Mouse (Mus musculus): ENCODE data around the gene Poll. TPM values are rescaled to one million over a fixed set of nuclear protein-coding genes. Genes with fewer than 3 reads are reported as not detected.

Gene Poll
- polyA plus RNA-seq, 1 experiment from 2014 or later = 14.3 TPM

DNA sequence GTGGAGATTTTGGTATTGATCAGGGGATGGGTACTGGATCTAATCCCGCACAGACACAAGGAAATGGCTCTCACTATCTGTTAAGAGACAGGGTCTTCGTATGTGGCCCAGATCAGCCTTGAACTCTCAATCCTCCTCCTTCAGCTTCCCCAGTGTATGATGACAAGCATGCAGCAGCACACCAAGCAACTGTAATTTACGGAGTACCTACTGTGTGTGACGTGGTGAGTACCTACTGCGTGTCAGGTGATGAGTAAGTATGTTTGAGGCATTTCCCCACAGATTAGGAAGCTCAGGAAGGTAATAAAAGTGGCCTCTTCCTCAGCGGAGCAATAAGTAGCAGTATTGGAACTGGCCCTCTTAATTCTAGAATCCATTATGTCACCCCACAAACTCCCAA is 35.1 kb upstream of the Poll start:
- no peaks in the 10 kb centered on the region for H3K27me3 ChIP-seq (replicated peaks; ENCODE audit: control insufficient read depth, insufficient read depth, low read length)
- no peak overlapping the region for H3K27ac ChIP-seq (ENCODE audit: low read depth)
- ATAC-seq (replicated peaks; ENCODE audit: low FRiP score, low TSS enrichment, low read depth) (no peak), DNase-seq (ENCODE audit: low spot score) (no peak)
- WGBS = 90% methylated on average over 6 of the region's 6 CpGs
- H3K9ac ChIP-seq (ENCODE audit: low read length) = no peak overlapping the region
- H3K36me3 ChIP-seq (ENCODE audit: control insufficient read depth, insufficient read depth, low read length) = no peaks in the 10 kb centered on the region
- no peaks in the 10 kb centered on the region for H3K9me3 ChIP-seq (ENCODE audit: control insufficient read depth, low read length)
- no peak overlapping the region for H3K4me2 ChIP-seq (ENCODE audit: low read length)
- no peak overlapping the region for H3K4me3 ChIP-seq (ENCODE audit: low read depth, low read length)
- no peaks in the 10 kb centered on the region for H3K4me1 ChIP-seq (replicated peaks; ENCODE audit: control insufficient read depth, insufficient read depth, low read length)

DNA sequence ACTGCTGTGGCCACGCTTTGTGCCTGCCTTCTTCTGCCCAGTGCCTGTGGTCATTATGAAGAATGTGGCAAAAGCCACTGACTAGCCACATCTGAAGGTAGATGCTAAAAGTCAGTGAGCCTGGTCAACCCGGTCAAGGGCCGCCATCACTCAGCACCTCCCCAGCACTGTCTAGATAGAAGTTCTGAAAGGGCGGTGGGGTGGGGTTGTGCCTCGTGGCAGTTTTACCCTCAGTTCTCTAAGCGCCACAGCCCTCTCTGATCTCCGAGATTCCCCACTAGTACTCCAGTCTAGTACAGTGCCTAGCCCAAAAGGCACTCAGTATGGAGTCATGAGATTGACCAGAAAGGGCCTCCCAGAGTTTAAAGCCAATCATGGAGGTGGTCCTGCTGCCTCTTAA is 33.7 kb upstream of the Poll start:
- DNase-seq (ENCODE audit: low spot score) (no peak), ATAC-seq (replicated peaks; ENCODE audit: low FRiP score, low TSS enrichment, low read depth) (no peak)
- 95% methylated on average over 7 of the region's 7 CpGs for WGBS

DNA sequence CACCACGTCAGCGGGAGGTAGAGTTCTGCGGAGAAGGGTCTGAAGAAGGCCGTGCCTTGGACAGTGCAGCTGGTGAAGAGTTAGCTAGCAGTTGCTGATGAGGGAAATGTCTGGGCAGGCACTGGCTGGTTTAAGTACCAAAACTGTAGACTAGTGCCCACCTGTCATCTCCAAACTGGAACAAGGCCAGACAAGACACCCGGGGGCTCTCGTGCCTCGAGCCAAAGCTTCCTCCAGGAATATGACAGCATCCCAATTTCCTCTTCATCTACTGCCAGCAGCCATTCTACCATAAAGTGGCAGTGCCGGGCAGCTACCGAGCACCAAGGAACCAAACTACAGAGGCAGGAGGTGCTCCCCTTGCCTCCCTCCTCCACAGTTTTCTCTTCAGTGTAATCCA is 32.6 kb upstream of the Poll start:
- no peak for ATAC-seq (replicated peaks; ENCODE audit: low FRiP score, low TSS enrichment, low read depth)
- Histone ChIP-seq H3K4me2 (ENCODE audit: low read length) (no peak overlapping the region), H3K4me3 (ENCODE audit: low read depth, low read length) (no peak overlapping the region), H3K9me3 (ENCODE audit: control insufficient read depth, low read length) (no peaks in the 10 kb centered on the region), H3K9ac (ENCODE audit: low read length) (no peak overlapping the region), H3K27me3 (replicated peaks; ENCODE audit: control insufficient read depth, insufficient read depth, low read length) (no peaks in the 10 kb centered on the region), H3K36me3 (ENCODE audit: control insufficient read depth, insufficient read depth, low read length) (no peaks in the 10 kb centered on the region), H3K27ac (ENCODE audit: low read depth) (no peak overlapping the region), H3K4me1 (replicated peaks; ENCODE audit: control insufficient read depth, insufficient read depth, low read length) (no peaks in the 10 kb centered on the region)
- DNase-seq (ENCODE audit: low spot score) = no peak
- WGBS = 89% methylated on average over 9 of the region's 9 CpGs

More for the DNA sequence above, 33.7 kb upstream of the Poll start:
- Histone ChIP-seq H3K4me1 (replicated peaks; ENCODE audit: control insufficient read depth, insufficient read depth, low read length) (no peaks in the 10 kb centered on the region), H3K27me3 (replicated peaks; ENCODE audit: control insufficient read depth, insufficient read depth, low read length) (no peaks in the 10 kb centered on the region), H3K36me3 (ENCODE audit: control insufficient read depth, insufficient read depth, low read length) (no peaks in the 10 kb centered on the region), H3K4me2 (ENCODE audit: low read length) (no peak overlapping the region), H3K27ac (ENCODE audit: low read depth) (no peak overlapping the region), H3K9me3 (ENCODE audit: control insufficient read depth, low read length) (no peaks in the 10 kb centered on the region), H3K4me3 (ENCODE audit: low read depth, low read length) (no peak overlapping the region), H3K9ac (ENCODE audit: low read length) (no peak overlapping the region)

DNA sequence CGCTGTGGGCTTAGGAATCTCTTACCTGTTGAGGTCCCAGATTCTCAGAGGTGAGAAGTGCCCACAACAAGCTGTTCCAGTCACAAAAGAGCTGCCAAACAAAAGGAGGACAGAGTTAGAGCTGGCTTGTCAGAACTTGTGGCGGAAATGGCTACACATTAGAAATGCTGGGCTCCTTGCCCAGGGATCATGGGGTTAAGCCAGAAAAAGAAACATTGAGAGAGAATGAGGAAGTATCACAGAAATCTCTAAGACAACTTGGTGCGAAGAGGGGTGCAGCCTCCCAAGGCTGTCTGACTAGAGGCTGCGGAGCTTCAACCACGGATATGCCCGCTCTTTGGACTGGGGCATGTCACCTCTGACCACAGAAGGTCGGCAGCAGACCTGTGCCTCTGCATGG is 31.4 kb upstream of the Poll start:
- no peak for DNase-seq (ENCODE audit: low spot score)
- H3K4me3 ChIP-seq (ENCODE audit: low read depth, low read length) = no peak overlapping the region
- H3K36me3 ChIP-seq (ENCODE audit: control insufficient read depth, insufficient read depth, low read length) = no peaks in the 10 kb centered on the region
- no peaks in the 10 kb centered on the region for H3K4me1 ChIP-seq (replicated peaks; ENCODE audit: control insufficient read depth, insufficient read depth, low read length)
- H3K27me3 ChIP-seq (replicated peaks; ENCODE audit: control insufficient read depth, insufficient read depth, low read length) = no peaks in the 10 kb centered on the region
- ATAC-seq (replicated peaks; ENCODE audit: low FRiP score, low TSS enrichment, low read depth) = no peak
- H3K9me3 ChIP-seq (ENCODE audit: control insufficient read depth, low read length) = no peaks in the 10 kb centered on the region
- H3K27ac ChIP-seq (ENCODE audit: low read depth) = no peak overlapping the region
- 71% methylated on average over 7 of the region's 7 CpGs for WGBS
- H3K4me2 ChIP-seq (ENCODE audit: low read length) = no peak overlapping the region
- H3K9ac ChIP-seq (ENCODE audit: low read length) = no peak overlapping the region

DNA sequence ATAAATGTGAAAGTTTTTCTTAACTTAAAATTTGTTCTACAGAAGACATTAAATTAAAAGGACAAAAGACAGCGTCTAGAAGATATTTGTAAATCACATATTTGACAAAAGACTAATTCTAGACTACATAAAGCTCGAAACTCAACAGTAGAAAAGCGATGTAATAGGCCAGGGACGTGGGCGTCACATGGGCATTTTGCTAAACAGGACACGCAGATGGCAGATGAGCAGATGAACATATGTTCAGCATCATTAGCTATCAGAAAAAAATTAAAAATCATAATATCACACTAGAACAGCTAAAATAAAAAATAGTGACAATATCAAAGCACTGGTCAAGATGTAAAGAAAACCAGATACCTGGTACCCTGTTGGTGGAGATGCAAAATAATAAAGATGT is 29.4 kb upstream of the Poll start:
- H3K27ac ChIP-seq (ENCODE audit: low read depth) = no peak overlapping the region
- H3K4me1 ChIP-seq (replicated peaks; ENCODE audit: control insufficient read depth, insufficient read depth, low read length) = no peaks in the 10 kb centered on the region
- H3K27me3 ChIP-seq (replicated peaks; ENCODE audit: control insufficient read depth, insufficient read depth, low read length) = no peaks in the 10 kb centered on the region
- H3K36me3 ChIP-seq (ENCODE audit: control insufficient read depth, insufficient read depth, low read length) = no peaks in the 10 kb centered on the region
- DNase-seq (ENCODE audit: low spot score) (no peak), ATAC-seq (replicated peaks; ENCODE audit: low FRiP score, low TSS enrichment, low read depth) (no peak)
- H3K9me3 ChIP-seq (ENCODE audit: control insufficient read depth, low read length) = no peaks in the 10 kb centered on the region
- H3K4me2 ChIP-seq (ENCODE audit: low read length) = no peak overlapping the region
- WGBS = 91% methylated on average over 6 of the region's 6 CpGs
- H3K9ac ChIP-seq (ENCODE audit: low read length) = no peak overlapping the region
- no peak overlapping the region for H3K4me3 ChIP-seq (ENCODE audit: low read depth, low read length)

DNA sequence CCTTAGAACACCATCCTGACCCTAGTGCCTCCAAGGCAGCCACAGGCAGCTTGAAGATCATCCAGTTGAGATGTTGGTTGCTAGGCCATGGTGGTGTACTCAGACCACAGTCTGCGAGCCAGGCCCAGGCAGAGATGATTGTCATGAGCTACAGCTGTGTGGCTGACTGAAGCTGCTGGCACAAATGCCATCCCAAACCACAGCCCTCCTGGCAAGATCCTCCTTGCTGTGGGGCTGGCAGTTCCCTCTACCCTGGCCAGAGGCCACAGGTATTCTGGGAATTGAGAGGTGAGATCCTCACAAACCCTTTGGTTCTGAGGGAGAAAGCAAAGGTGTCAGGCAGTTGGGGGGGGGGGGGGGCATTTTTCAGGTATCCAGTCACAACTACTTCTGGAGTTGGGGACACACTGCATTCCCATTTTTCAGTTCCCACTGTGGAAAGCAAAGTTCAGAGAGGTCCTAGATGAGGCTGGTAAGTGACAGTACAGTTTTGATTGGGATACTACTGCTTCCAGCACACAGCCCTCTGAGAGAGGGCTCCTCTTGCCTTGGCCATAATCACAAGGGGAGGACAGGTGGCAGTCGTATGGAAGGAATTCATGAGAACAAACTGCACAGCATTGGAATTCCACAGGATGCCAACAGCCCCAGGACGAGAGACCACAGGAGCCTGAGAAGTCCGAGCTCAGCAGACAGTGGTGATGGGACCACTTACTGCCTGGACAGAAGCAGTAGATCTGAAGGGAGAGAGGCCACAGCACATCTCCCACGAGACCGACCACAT is 27.4 kb upstream of the Poll start:
- Histone ChIP-seq H3K27ac (ENCODE audit: low read depth) (no peak overlapping the region), H3K4me2 (ENCODE audit: low read length) (no peak overlapping the region), H3K9ac (ENCODE audit: low read length) (no peak overlapping the region), H3K36me3 (ENCODE audit: control insufficient read depth, insufficient read depth, low read length) (no peaks in the 10 kb centered on the region), H3K4me3 (ENCODE audit: low read depth, low read length) (no peak overlapping the region), H3K9me3 (ENCODE audit: control insufficient read depth, low read length) (no peaks in the 10 kb centered on the region), H3K4me1 (replicated peaks; ENCODE audit: control insufficient read depth, insufficient read depth, low read length) (no peaks in the 10 kb centered on the region), H3K27me3 (replicated peaks; ENCODE audit: control insufficient read depth, insufficient read depth, low read length) (no peaks in the 10 kb centered on the region)
- WGBS = 82% methylated on average over 6 of the region's 6 CpGs
- DNase-seq (ENCODE audit: low spot score) = no peak
- ATAC-seq (replicated peaks; ENCODE audit: low FRiP score, low TSS enrichment, low read depth) = no peak

DNA sequence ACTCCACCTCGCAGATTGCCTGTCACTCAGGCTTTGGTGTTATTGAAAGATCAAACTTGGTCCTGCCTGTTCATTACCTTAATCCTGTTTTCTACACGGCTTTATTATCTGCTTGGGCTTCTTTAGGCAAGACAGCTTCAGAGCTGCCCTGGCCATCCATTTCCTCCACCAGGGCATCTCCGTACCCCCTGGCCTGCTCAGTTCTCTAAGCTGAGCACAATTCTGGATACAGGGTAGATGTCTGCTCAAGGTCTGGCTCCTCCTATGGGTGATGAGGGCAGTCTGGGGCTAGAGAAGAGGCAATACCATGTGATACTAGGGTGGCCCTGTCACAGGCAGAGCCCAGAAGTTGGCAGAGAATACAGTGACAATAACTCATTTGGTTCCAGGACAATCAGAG is 26.5 kb upstream of the Poll start:
- no peak for DNase-seq (ENCODE audit: low spot score)
- H3K27ac ChIP-seq (ENCODE audit: low read depth) = no peak overlapping the region
- H3K4me3 ChIP-seq (ENCODE audit: low read depth, low read length) = no peak overlapping the region
- H3K36me3 ChIP-seq (ENCODE audit: control insufficient read depth, insufficient read depth, low read length) = no peaks in the 10 kb centered on the region
- H3K27me3 ChIP-seq (replicated peaks; ENCODE audit: control insufficient read depth, insufficient read depth, low read length) = no peaks in the 10 kb centered on the region
- H3K9me3 ChIP-seq (ENCODE audit: control insufficient read depth, low read length) = no peaks in the 10 kb centered on the region
- whole genome bisulfite sequencing = 80% methylated on average over 3 of the region's 3 CpGs
- no peak overlapping the region for H3K9ac ChIP-seq (ENCODE audit: low read length)
- ATAC-seq (replicated peaks; ENCODE audit: low FRiP score, low TSS enrichment, low read depth) = no peak
- H3K4me1 ChIP-seq (replicated peaks; ENCODE audit: control insufficient read depth, insufficient read depth, low read length) = no peaks in the 10 kb centered on the region
- no peak overlapping the region for H3K4me2 ChIP-seq (ENCODE audit: low read length)

DNA sequence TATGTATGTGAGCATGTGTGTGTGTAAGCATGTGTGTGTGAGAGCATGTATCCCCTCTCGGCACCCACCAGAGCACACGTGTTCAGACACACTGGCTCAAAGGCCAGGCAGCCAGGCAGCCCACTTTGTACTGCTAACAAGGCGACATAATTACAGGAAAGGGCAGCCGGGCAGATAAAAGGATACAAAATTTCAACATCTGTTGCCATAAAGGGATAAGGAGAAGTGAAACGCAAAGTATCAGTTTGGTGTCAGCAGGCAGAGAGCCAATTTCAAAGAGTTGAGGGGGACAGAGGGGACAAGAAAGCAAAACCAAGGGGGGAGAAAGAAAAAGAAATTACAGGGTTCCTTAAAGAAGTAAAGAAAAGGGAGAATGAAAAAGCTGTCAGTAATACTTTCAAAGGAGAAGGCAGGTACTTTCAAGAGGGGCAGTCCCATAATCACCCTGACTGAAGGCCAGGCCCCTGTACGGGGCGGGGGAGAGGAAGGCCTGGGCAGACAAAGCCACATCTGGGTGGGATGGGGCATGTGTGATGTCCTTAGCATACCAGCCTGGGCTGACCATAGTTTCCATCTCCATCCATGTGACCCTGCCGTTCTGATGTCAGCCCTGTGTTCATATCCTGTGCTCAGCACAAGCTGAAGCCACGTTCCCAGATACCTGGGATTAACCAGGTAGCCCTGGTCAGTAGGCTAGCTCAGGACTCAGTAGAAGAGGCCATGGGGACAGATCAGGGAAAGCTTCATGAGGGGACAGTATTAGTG is 24.7 kb upstream of the Poll start:
- no peak for DNase-seq (ENCODE audit: low spot score)
- no peaks in the 10 kb centered on the region for H3K4me1 ChIP-seq (replicated peaks; ENCODE audit: control insufficient read depth, insufficient read depth, low read length)
- WGBS = 76% methylated on average over 9 of the region's 9 CpGs
- no peaks in the 10 kb centered on the region for H3K9me3 ChIP-seq (ENCODE audit: control insufficient read depth, low read length)
- ATAC-seq (replicated peaks; ENCODE audit: low FRiP score, low TSS enrichment, low read depth) = no peak
- no peak overlapping the region for H3K4me3 ChIP-seq (ENCODE audit: low read depth, low read length)
- H3K27ac ChIP-seq (ENCODE audit: low read depth) = no peak overlapping the region
- H3K27me3 ChIP-seq (replicated peaks; ENCODE audit: control insufficient read depth, insufficient read depth, low read length) = no peaks in the 10 kb centered on the region
- no peaks in the 10 kb centered on the region for H3K36me3 ChIP-seq (ENCODE audit: control insufficient read depth, insufficient read depth, low read length)
- no peak overlapping the region for H3K4me2 ChIP-seq (ENCODE audit: low read length)
- H3K9ac ChIP-seq (ENCODE audit: low read length) = no peak overlapping the region

DNA sequence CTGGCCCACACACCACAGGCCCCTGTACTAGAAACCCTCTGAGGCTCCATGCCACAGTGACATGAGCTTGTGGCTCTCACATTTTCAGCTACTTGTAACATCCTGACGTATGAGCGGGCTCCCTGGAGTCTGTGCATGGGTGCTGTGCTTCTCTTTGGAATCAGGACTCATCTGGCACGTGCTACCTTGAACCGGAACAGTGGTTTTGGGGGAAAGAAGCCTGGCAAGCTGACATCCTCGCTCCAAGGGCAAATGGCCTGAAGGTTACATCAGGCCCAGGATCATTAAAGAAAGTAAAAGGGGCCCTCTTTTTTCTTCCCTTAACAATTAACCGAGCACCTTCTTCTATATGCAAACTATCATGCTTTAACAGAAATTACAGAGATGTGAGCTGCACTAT is 22.8 kb upstream of the Poll start:
- 91% methylated on average over 6 of the region's 6 CpGs for WGBS
- no peak for ATAC-seq (replicated peaks; ENCODE audit: low FRiP score, low TSS enrichment, low read depth)

More for the DNA sequence above, 22.8 kb upstream of the Poll start:
- Histone ChIP-seq H3K27ac (ENCODE audit: low read depth) (no peak overlapping the region), H3K36me3 (ENCODE audit: control insufficient read depth, insufficient read depth, low read length) (peaks cover 12% of the 10 kb centered on the region), H3K4me3 (ENCODE audit: low read depth, low read length) (no peak overlapping the region), H3K4me1 (replicated peaks; ENCODE audit: control insufficient read depth, insufficient read depth, low read length) (no peaks in the 10 kb centered on the region), H3K4me2 (ENCODE audit: low read length) (no peak overlapping the region), H3K9me3 (ENCODE audit: control insufficient read depth, low read length) (no peaks in the 10 kb centered on the region), H3K9ac (ENCODE audit: low read length) (no peak overlapping the region), H3K27me3 (replicated peaks; ENCODE audit: control insufficient read depth, insufficient read depth, low read length) (no peaks in the 10 kb centered on the region)
- DNase-seq (ENCODE audit: low spot score) = no peak
